11 mouse cellular contexts compared by ENCODE assay signal in genomic region chrX:167032586-167032985, GRCm38 (mm10).
DNase-seq lines count a peak whose midpoint lies in the region; ATAC-seq and TF ChIP-seq lines count a peak whose summit lies in the region.
"Had no signal": no experiment of that assay in that cellular context is flagged by ENCODE, and none has a peak within 500 bp of the region (broad histone marks: within the 10 kb centered on the region; RNA-seq: fewer than 3 reads in every experiment).

No protein-coding gene starts in this region.

- H3K27ac ChIP-seq in testis, adult 2 months (ENCODE audit: control insufficient read depth, insufficient read depth, low read depth, low read length): peak overlapping the region; percentile 21; the same call in 1 of the 2 replicates
- peak overlapping the region; percentile 41 to 70; a peak in 3 of 4 replicates for H3K27ac ChIP-seq in heart, embryonic 14.5 days (replicated peaks in 1 of 2; ENCODE audit: control insufficient read depth in 1 of 2, insufficient read depth in 1 of 2, low read depth in 2 of 2, low read length in 2 of 2)
- peak overlapping the region; percentile 69; the same call in 1 of the 2 replicates for H3K27ac ChIP-seq in stomach, postnatal 0 days (replicated peaks)
- H3K27ac ChIP-seq: layer of hippocampus, adult 2 months had no signal

- DNase-seq in testis, postnatal 10 days (ENCODE audit: low spot score): no peak
- peak; percentile 16 to 32 for DNase-seq in kidney, postnatal 4 days
- DNase-seq in stomach, postnatal 0 days (ENCODE audit: low spot score): peak; percentile 51
- no peak for DNase-seq in cerebellum, postnatal 4 days (ENCODE audit: low spot score in 2 of 2)
- no peak for DNase-seq in cerebellum, adult 11 months
- DNase-seq: cerebellum, adult 9-10 months had no signal

- no peaks in the 10 kb centered on the region for H3K4me1 ChIP-seq in testis, adult 2 months (ENCODE audit: control insufficient read depth, insufficient read depth, low read length)
- H3K4me1 ChIP-seq in heart, embryonic 14.5 days (ENCODE audit: control insufficient read depth in 2 of 2, insufficient read depth in 2 of 2, low read length in 2 of 2): no peaks in the 10 kb centered on the region
- H3K4me1 ChIP-seq in stomach, postnatal 0 days (replicated peaks; ENCODE audit: control insufficient read depth, insufficient read depth): no peaks in the 10 kb centered on the region

- H3K36me3 ChIP-seq in testis, adult 2 months (ENCODE audit: control insufficient read depth, insufficient read depth, low read length): no peaks in the 10 kb centered on the region
- H3K36me3 ChIP-seq in heart, embryonic 14.5 days (ENCODE audit: control insufficient read depth, insufficient read depth, low read length): no peaks in the 10 kb centered on the region
- H3K36me3 ChIP-seq in stomach, postnatal 0 days (ENCODE audit: control insufficient read depth, insufficient read depth, low read length): no peaks in the 10 kb centered on the region

- H3K9ac ChIP-seq in heart, embryonic 14.5 days (ENCODE audit: low read length): no peak overlapping the region
- no peak overlapping the region for H3K9ac ChIP-seq in stomach, postnatal 0 days (ENCODE audit: low read length)

- no peaks in the 10 kb centered on the region for H3K9me3 ChIP-seq in heart, embryonic 14.5 days (ENCODE audit: control insufficient read depth, low read length)
- H3K9me3 ChIP-seq in stomach, postnatal 0 days (ENCODE audit: control insufficient read depth, low read length): no peaks in the 10 kb centered on the region
- H3K9me3 ChIP-seq: megakaryocyte, embryonic 14.5 days had no signal

- no peak overlapping the region for H3K4me2 ChIP-seq in heart, embryonic 14.5 days (ENCODE audit: low read length)
- no peak overlapping the region for H3K4me2 ChIP-seq in stomach, postnatal 0 days (replicated peaks; ENCODE audit: low read depth)

- no peaks in the 10 kb centered on the region for H3K27me3 ChIP-seq in testis, adult 2 months (ENCODE audit: control insufficient read depth, insufficient read depth, low read length)
- no peaks in the 10 kb centered on the region for H3K27me3 ChIP-seq in heart, embryonic 14.5 days (ENCODE audit: control insufficient read depth, insufficient read depth, low read length)
- no peaks in the 10 kb centered on the region for H3K27me3 ChIP-seq in stomach, postnatal 0 days (ENCODE audit: control insufficient read depth, insufficient read depth, low read length)

- 42% methylated on average over 3 of the region's 3 CpGs for WGBS in heart, embryonic 14.5 days
- WGBS in stomach, postnatal 0 days: 39% methylated on average over 3 of the region's 3 CpGs

- no peak overlapping the region for H3K4me3 ChIP-seq in testis, adult 2 months (ENCODE audit: control insufficient read depth, low read depth, low read length)
- no peak overlapping the region for H3K4me3 ChIP-seq in heart, embryonic 14.5 days (ENCODE audit: control insufficient read depth in 1 of 2, insufficient read depth in 1 of 2, low read depth in 1 of 2, low read length in 2 of 2)
- H3K4me3 ChIP-seq in stomach, postnatal 0 days (ENCODE audit: low read depth, low read length): no peak overlapping the region
- H3K4me3 ChIP-seq: layer of hippocampus, adult 2 months; megakaryocyte, embryonic 14.5 days had no signal

- no peak for TF ChIP-seq CTCF in testis, adult 2 months (IDR thresholded peaks at IDR 0.05; ENCODE audit: control insufficient read depth, insufficient read depth, insufficient replicate concordance, low read depth, low read length)
- TF ChIP-seq CTCF in stomach, postnatal 0 days (IDR thresholded peaks at IDR 0.05; ENCODE audit: low read depth): no peak

- no peak for TF ChIP-seq POLR2A in testis, adult 2 months (IDR thresholded peaks at IDR 0.05; ENCODE audit: control insufficient read depth, low read depth, low read length)

- no peak for TF ChIP-seq EP300 in stomach, postnatal 0 days (optimal IDR thresholded peaks at IDR 0.05)

- ATAC-seq in heart, embryonic 14.5 days (ENCODE audit: insufficient number of reproducible peaks, insufficient read depth, low FRiP score, low read depth): no peak
- ATAC-seq in stomach, postnatal 0 days (ENCODE audit: low FRiP score, low TSS enrichment): peak; percentile 86
- no peak for ATAC-seq in erythroblast, adult 5-6 weeks (replicated peaks; ENCODE audit: low FRiP score, poor library complexity, severe bottlenecking)

Comparison
In these comparisons a context has a peak if more than half of its experiments do, and no peak if none do; other contexts are left out.
1. DNase-seq: peak in kidney, postnatal 4 days (2 of 2) and stomach, postnatal 0 days (single experiment); none in testis, postnatal 10 days (single experiment), cerebellum, postnatal 4 days (0 of 2) and cerebellum, adult 11 months (single experiment).
2. Peak in every context shown above with its lines, with median percentiles within 50 percentile points of each other: H3K27ac ChIP-seq.